In genomic region chr10:81322444-81322843, GRCm38 (mm10) we compare ENCODE assay signal across 8 mouse cellular contexts. TPM values are rescaled to one million over a fixed set of nuclear protein-coding genes. Genes with fewer than 3 reads are reported as not detected.
DNase-seq lines count a peak whose midpoint lies in the region; ATAC-seq lines count a peak whose summit lies in the region.

No protein-coding gene starts in this region.

- H3K27me3 ChIP-seq in hindbrain, embryonic 10.5 days (ENCODE audit: insufficient read depth, poor library complexity, severe bottlenecking), result no peaks in the 10 kb centered on the region
- H3K27me3 ChIP-seq in hindbrain, embryonic 14.5 days (ENCODE audit: control insufficient read depth, insufficient read depth, low read length), result no peaks in the 10 kb centered on the region
- no peaks in the 10 kb centered on the region for H3K27me3 ChIP-seq in hindbrain, embryonic 15.5 days
- H3K27me3 ChIP-seq in stomach, embryonic 16.5 days (ENCODE audit: control insufficient read depth, insufficient read depth, low read length), result no peaks in the 10 kb centered on the region

- H3K9me3 ChIP-seq in hindbrain, embryonic 10.5 days, result no peaks in the 10 kb centered on the region
- no peaks in the 10 kb centered on the region for H3K9me3 ChIP-seq in hindbrain, embryonic 14.5 days (ENCODE audit: control insufficient read depth, low read length)
- H3K9me3 ChIP-seq in hindbrain, embryonic 15.5 days, result no peaks in the 10 kb centered on the region
- no peaks in the 10 kb centered on the region for H3K9me3 ChIP-seq in stomach, embryonic 16.5 days (replicated peaks; ENCODE audit: control insufficient read depth, low read length)

- peaks cover 67% of the 10 kb centered on the region for H3K36me3 ChIP-seq in hindbrain, embryonic 10.5 days
- H3K36me3 ChIP-seq in hindbrain, embryonic 14.5 days (replicated peaks; ENCODE audit: control insufficient read depth, insufficient read depth), result peaks cover 67% of the 10 kb centered on the region
- peaks cover 58% of the 10 kb centered on the region for H3K36me3 ChIP-seq in hindbrain, embryonic 15.5 days
- H3K36me3 ChIP-seq in stomach, embryonic 16.5 days (ENCODE audit: control insufficient read depth, insufficient read depth, low read length), result peaks cover 42% of the 10 kb centered on the region

- peak overlapping the region; percentile 80 for H3K4me3 ChIP-seq in hindbrain, embryonic 10.5 days
- H3K4me3 ChIP-seq in hindbrain, embryonic 14.5 days (replicated peaks; ENCODE audit: low read length), result no peak overlapping the region
- H3K4me3 ChIP-seq in hindbrain, embryonic 15.5 days, result peak overlapping the region; percentile 83; the same call in 1 of the 2 replicates
- no peak overlapping the region for H3K4me3 ChIP-seq in stomach, embryonic 16.5 days (replicated peaks; ENCODE audit: low read length)

- peaks cover 56% of the 10 kb centered on the region for H3K4me1 ChIP-seq in hindbrain, embryonic 10.5 days (replicated peaks)
- H3K4me1 ChIP-seq in hindbrain, embryonic 14.5 days (replicated peaks; ENCODE audit: control insufficient read depth, insufficient read depth, low read length), result peaks cover 20% of the 10 kb centered on the region
- H3K4me1 ChIP-seq in hindbrain, embryonic 15.5 days (replicated peaks), result peaks cover 25% of the 10 kb centered on the region
- peaks cover 26% of the 10 kb centered on the region for H3K4me1 ChIP-seq in stomach, embryonic 16.5 days (ENCODE audit: control insufficient read depth, insufficient read depth, low read length)

- no peak overlapping the region for H3K9ac ChIP-seq in hindbrain, embryonic 14.5 days
- no peak overlapping the region for H3K9ac ChIP-seq in hindbrain, embryonic 15.5 days
- H3K9ac ChIP-seq in stomach, embryonic 16.5 days (ENCODE audit: low read length), result no peak overlapping the region

- H3K4me2 ChIP-seq in hindbrain, embryonic 14.5 days (replicated peaks), result no peak overlapping the region
- H3K4me2 ChIP-seq in hindbrain, embryonic 15.5 days, result no peak overlapping the region
- H3K4me2 ChIP-seq in stomach, embryonic 16.5 days (ENCODE audit: low read depth, low read length), result peak overlapping the region; percentile 96

- no peak for DNase-seq in hindbrain, embryonic 10.5 days (ENCODE audit: low spot score)
- DNase-seq in hindbrain, embryonic 14.5 days (ENCODE audit: low spot score), result no peak
- DNase-seq in thymus, postnatal 4 days, result peak; percentile 34
- no peak for DNase-seq in thymus, adult 18-20 months
- no peak for DNase-seq in spleen, postnatal 36 days (ENCODE audit: low spot score in 2 of 2)
- no peak for DNase-seq in urinary bladder, postnatal 14 days (ENCODE audit: low spot score)

- no peak overlapping the region for H3K27ac ChIP-seq in hindbrain, embryonic 10.5 days
- no peak overlapping the region for H3K27ac ChIP-seq in hindbrain, embryonic 14.5 days
- H3K27ac ChIP-seq in hindbrain, embryonic 15.5 days (replicated peaks), result no peak overlapping the region
- H3K27ac ChIP-seq in stomach, embryonic 16.5 days (ENCODE audit: low read length), result no peak overlapping the region

- WGBS in hindbrain, embryonic 10.5 days, result 95% methylated on average over 27 of the region's 27 CpGs
- WGBS in hindbrain, embryonic 14.5 days, result 93% methylated on average over 27 of the region's 27 CpGs
- 91% methylated on average over 27 of the region's 27 CpGs for WGBS in hindbrain, embryonic 15.5 days
- 90% methylated on average over 27 of the region's 27 CpGs for WGBS in stomach, embryonic 16.5 days

- ATAC-seq in hindbrain, embryonic 14.5 days (ENCODE audit: low FRiP score), result no peak
- ATAC-seq in hindbrain, embryonic 15.5 days (ENCODE audit: low FRiP score, low read depth), result no peak
- ATAC-seq in stomach, embryonic 16.5 days (ENCODE audit: insufficient read depth, low FRiP score), result no peak

RNA-seq across cellular contexts. Expression of gene Cactin, which starts 1.5 kb away (rescaled TPM):
- polyA plus RNA-seq in hindbrain, embryonic 10.5 days (2016; fragmentation: Nextera tagmentation; extraction: Ambion mirVana), result 53.2 and 58.8 TPM in 2 replicates
- polyA plus RNA-seq in hindbrain, embryonic 14.5 days (2014; fragmentation: Nextera tagmentation; extraction: Ambion mirVana), result 18.7 and 20.6 TPM in 2 replicates
- polyA plus RNA-seq in hindbrain, embryonic 15.5 days (2015; fragmentation: Nextera tagmentation; extraction: Ambion mirVana), result 33.8 and 35.1 TPM in 2 replicates
- 22.4 and 26.7 TPM in 2 replicates for polyA plus RNA-seq in stomach, embryonic 16.5 days (2015; fragmentation: Nextera tagmentation; extraction: Ambion mirVana)

RNA-seq across cellular contexts. Expression of gene Tbxa2r, which starts 6.1 kb away (rescaled TPM):
- 3.3 and 3.6 TPM in 2 replicates for polyA plus RNA-seq in hindbrain, embryonic 10.5 days (2016; fragmentation: Nextera tagmentation; extraction: Ambion mirVana)
- polyA plus RNA-seq in hindbrain, embryonic 14.5 days (2014; fragmentation: Nextera tagmentation; extraction: Ambion mirVana), result 4.3 and 5.4 TPM in 2 replicates
- 4.7 and 5.2 TPM in 2 replicates for polyA plus RNA-seq in hindbrain, embryonic 15.5 days (2015; fragmentation: Nextera tagmentation; extraction: Ambion mirVana)
- 28.1 and 31.5 TPM in 2 replicates for polyA plus RNA-seq in stomach, embryonic 16.5 days (2015; fragmentation: Nextera tagmentation; extraction: Ambion mirVana)

RNA-seq across cellular contexts. Expression of gene Gipc3, which starts 20.6 kb away (rescaled TPM):
- polyA plus RNA-seq in hindbrain, embryonic 10.5 days (2016; fragmentation: Nextera tagmentation; extraction: Ambion mirVana), result not detected in 2 replicates
- polyA plus RNA-seq in hindbrain, embryonic 14.5 days (2014; fragmentation: Nextera tagmentation; extraction: Ambion mirVana), result not detected in 2 replicates
- polyA plus RNA-seq in hindbrain, embryonic 15.5 days (2015; fragmentation: Nextera tagmentation; extraction: Ambion mirVana), result not detected in 2 replicates
- 0.05 TPM in 1 of 2 replicates, not detected in the other for polyA plus RNA-seq in stomach, embryonic 16.5 days (2015; fragmentation: Nextera tagmentation; extraction: Ambion mirVana)

RNA-seq across cellular contexts. Expression of gene Hmg20b, which starts 27.8 kb away (rescaled TPM):
- polyA plus RNA-seq in hindbrain, embryonic 10.5 days (2016; fragmentation: Nextera tagmentation; extraction: Ambion mirVana), result 111 and 128 TPM in 2 replicates
- polyA plus RNA-seq in hindbrain, embryonic 14.5 days (2014; fragmentation: Nextera tagmentation; extraction: Ambion mirVana), result 29.0 and 34.0 TPM in 2 replicates
- polyA plus RNA-seq in hindbrain, embryonic 15.5 days (2015; fragmentation: Nextera tagmentation; extraction: Ambion mirVana), result 39.0 and 39.9 TPM in 2 replicates
- polyA plus RNA-seq in stomach, embryonic 16.5 days (2015; fragmentation: Nextera tagmentation; extraction: Ambion mirVana), result 67.7 and 70.2 TPM in 2 replicates

RNA-seq across cellular contexts. Expression of gene Pip5k1c, which starts 29.7 kb away (rescaled TPM):
- 62.1 and 78.5 TPM in 2 replicates for polyA plus RNA-seq in hindbrain, embryonic 10.5 days (2016; fragmentation: Nextera tagmentation; extraction: Ambion mirVana)
- polyA plus RNA-seq in hindbrain, embryonic 14.5 days (2014; fragmentation: Nextera tagmentation; extraction: Ambion mirVana), result 137 and 151 TPM in 2 replicates
- polyA plus RNA-seq in hindbrain, embryonic 15.5 days (2015; fragmentation: Nextera tagmentation; extraction: Ambion mirVana), result 130 and 151 TPM in 2 replicates
- polyA plus RNA-seq in stomach, embryonic 16.5 days (2015; fragmentation: Nextera tagmentation; extraction: Ambion mirVana), result 40.8 and 41.8 TPM in 2 replicates

Comparison
In these comparisons a context has a peak if more than half of its experiments do, and no peak if none do; other contexts are left out.
1. H3K4me3 ChIP-seq: peak in hindbrain, embryonic 10.5 days (single experiment) and hindbrain, embryonic 15.5 days (single experiment); none in hindbrain, embryonic 14.5 days (single experiment) and stomach, embryonic 16.5 days (single experiment).